Mouse (Mus musculus) lung, adult 2 months (tissue): ENCODE measurements around the gene Smarcd1.

Experiments used
- CTCF ChIP-seq: fragments of 200-500 bp; IDR thresholded peaks from 2 replicates; pipeline ENCODE4 v1.5.1; 2011; ENCODE audit warnings: mild to moderate bottlenecking, low read length, control low read depth; ENCODE audit not compliant: insufficient read depth
- POLR2A ChIP-seq: fragments of 200-500 bp; IDR thresholded peaks from 2 replicates; pipeline ENCODE4 v1.6.1; 2011; ENCODE audit warnings: low read depth, mild to moderate bottlenecking, control low read depth, low read length, borderline replicate concordance; ENCODE audit errors: extremely low read depth

- TF ChIP-seq CTCF (no peak), POLR2A (no peak)
Measured at GRCm38 (mm10) chr15:99704041-99704681, 2.2 kb downstream of the Smarcd1 start.
